Mouse (Mus musculus) hindbrain, embryonic 13.5 days (tissue): ENCODE measurements around the gene Usf1. TPM values are rescaled to one million over a fixed set of nuclear protein-coding genes. Genes with fewer than 3 reads are reported as not detected.

Source experiments
- ATAC-seq: fragments of 200-750 bp; cut with Nextera tagmentation; 2 replicates; pipeline ENCODE4 v1.8.0; 2017; ENCODE audit warnings: moderate TSS enrichment; ENCODE audit not compliant: low FRiP score
- H3K27ac ChIP-seq: fragments of 300-500 bp; sonication (generic); 2 replicates; pipeline ENCODE4 v1.5.1; 2015; ENCODE audit warnings: inconsistent platforms, mild to moderate bottlenecking, moderate library complexity
- H3K27me3 ChIP-seq: fragments of 300-500 bp; sonication (generic); 2 replicates; pipeline ENCODE4 v1.6.1; 2015; ENCODE audit warnings: mild to moderate bottlenecking, inconsistent platforms
- H3K36me3 ChIP-seq: fragments of 300-500 bp; sonication (generic); 2 replicates; pipeline ENCODE4 v1.6.1; 2015; ENCODE audit warnings: mild to moderate bottlenecking, inconsistent platforms
- H3K4me1 ChIP-seq: fragments of 300-500 bp; sonication (generic); replicated peaks from 2 replicates; pipeline ENCODE4 v1.6.1; 2015; ENCODE audit warnings: inconsistent platforms
- H3K4me2 ChIP-seq: fragments of 300-500 bp; sonication (generic); 2 replicates; pipeline ENCODE4 v1.6.1; 2015; ENCODE audit warnings: inconsistent platforms, mild to moderate bottlenecking, moderate library complexity
- H3K4me3 ChIP-seq: fragments of 300-500 bp; sonication (generic); 2 replicates; pipeline ENCODE4 v1.5.1; 2015; ENCODE audit warnings: mild to moderate bottlenecking, inconsistent platforms
- H3K9ac ChIP-seq: fragments of 300-500 bp; sonication (generic); 2 replicates; pipeline ENCODE4 v1.6.1; 2015; ENCODE audit warnings: mild to moderate bottlenecking, inconsistent platforms
- H3K9me3 ChIP-seq: fragments of 300-500 bp; sonication (generic); 2 replicates; pipeline ENCODE4 v1.6.1; 2016; ENCODE audit warnings: inconsistent platforms
- WGBS: fragments of 180-500 bp; shearing (Covaris S2); methylation state at CpG from one replicate; pipeline ENCODE4 v1.1.7; 2015; 5-methylcytosine and 5-hydroxymethylcytosine counted together
- polyA plus RNA-seq: library from polyadenylated mRNA; unstranded; fragments of >200 nt; fragmentation: Nextera tagmentation; extraction: Ambion mirVana; gene quantifications from 2 replicates; pipeline ENCODE4 v1.2.1, GENCODE M21; 2015

The Usf1 gene
- polyA plus RNA-seq, result 202 and 209 TPM in 2 replicates

DNA sequence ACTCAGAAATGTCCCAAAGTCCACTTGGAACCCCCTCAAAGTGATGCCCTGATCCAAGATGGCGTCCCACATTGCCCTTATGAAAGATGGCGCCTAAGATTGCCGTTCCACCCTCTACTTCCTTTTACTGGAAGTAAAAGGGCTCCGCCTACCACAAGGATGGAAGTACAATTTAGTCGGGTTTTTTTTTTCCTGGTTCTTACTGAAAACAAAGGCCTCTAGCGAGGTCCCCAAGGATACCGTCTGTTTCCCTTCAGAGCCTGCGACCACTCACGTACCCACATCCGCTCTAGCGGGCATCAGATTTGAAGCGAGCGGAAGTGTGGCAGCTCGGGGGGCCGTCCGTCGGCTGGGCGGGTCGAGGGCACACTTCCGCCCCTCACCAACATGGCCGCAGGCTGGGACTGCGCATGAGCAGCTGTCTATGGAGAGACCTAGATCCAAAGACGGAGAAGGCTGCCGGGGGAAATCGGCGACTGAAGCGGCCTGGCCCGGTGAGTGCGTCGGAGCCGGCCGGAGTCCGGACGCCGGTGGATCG, at the start of gene Usf1:
Gene Usf1 (plus strand): TSS at position 367 of the 538 bp plus-strand sequence.
- H3K4me2 ChIP-seq, result peak within 1 kb of the TSS; percentile 60
- H3K9me3 ChIP-seq, result no peaks in the 10 kb centered on the region
- ATAC-seq, result peak; percentile 98
- H3K36me3 ChIP-seq, result peaks cover 15% of the 10 kb centered on the region
- H3K27me3 ChIP-seq, result peaks cover 28% of the 10 kb centered on the region
- peak within 1 kb of the TSS; percentile 92 for H3K4me3 ChIP-seq
- peak within 1 kb of the TSS; percentile 98 for H3K9ac ChIP-seq
- peaks cover 22% of the 10 kb centered on the region for H3K4me1 ChIP-seq
- 1% methylated on average over 36 of the region's 36 CpGs for WGBS
- H3K27ac ChIP-seq, result peak within 1 kb of the TSS; percentile 97

DNA sequence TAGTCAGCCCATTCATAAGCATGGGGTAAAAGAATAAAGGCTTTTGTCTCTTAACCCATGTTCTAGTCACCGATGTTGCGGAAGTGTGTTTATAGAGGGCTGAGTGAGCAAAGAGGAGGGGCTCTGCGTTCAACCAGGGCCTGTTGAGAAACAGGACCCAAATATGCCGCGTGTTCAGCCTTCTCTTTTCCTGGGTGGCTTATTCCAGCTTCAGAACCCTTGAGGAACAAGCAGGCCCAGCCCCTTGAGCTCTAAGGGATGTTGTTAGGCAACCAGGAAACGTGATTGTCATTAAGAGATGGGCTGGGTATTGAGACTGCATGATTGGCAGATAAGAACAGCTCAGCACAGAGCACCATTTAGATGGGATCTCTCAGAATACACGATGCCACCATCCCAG, 45.2 kb upstream of the Usf1 start:
- H3K4me1 ChIP-seq, result peaks cover 7% of the 10 kb centered on the region
- H3K9me3 ChIP-seq, result no peaks in the 10 kb centered on the region
- H3K27ac ChIP-seq, result no peak overlapping the region
- H3K36me3 ChIP-seq, result no peaks in the 10 kb centered on the region
- peaks cover 10% of the 10 kb centered on the region; the same call in 1 of the 2 replicates for H3K27me3 ChIP-seq
- H3K9ac ChIP-seq, result peak overlapping the region; percentile 46; the same call in 1 of the 2 replicates
- H3K4me3 ChIP-seq, result no peak overlapping the region
- ATAC-seq, result no peak
- WGBS, result 58% methylated on average over 7 of the region's 7 CpGs
- H3K4me2 ChIP-seq, result no peak overlapping the region

DNA sequence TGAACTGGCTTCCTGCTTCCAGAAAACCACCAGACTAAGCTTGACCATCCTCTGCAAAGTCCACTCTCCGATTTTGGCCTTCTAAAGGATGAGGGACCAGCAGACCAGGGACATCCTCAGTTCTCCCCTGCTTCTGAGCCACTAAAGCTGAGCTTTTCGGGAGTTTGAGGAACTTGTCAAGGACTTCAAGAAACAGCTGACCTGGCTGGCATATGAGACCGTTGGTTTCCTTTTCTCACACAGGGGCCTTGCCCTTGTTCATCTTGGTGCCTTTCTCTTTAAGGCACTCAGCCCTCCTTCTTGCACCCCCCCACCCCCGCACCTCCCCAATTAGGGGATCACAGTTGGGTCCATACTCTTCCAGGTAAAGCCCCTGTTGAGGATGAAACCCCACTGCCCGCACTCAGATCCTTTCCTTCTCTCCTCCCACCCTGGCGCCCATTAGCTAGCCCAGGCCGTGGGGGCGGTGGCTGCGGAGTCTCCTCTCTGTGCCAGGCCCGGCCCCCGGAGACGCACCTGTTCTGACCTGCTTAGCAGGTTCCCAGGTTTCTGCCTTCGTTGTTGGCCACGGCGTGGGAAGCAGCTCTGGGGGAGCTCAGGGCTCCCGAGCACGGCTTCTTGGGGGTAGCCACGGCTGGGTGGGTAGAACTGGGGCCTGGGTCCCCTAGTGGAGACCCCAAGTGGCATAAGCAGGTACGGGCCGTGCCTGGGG, 41.1 kb upstream of the Usf1 start, which contains the start of gene Nectin4:
Gene Nectin4 (plus strand): TSS at position 255 of the 712 bp plus-strand sequence.
- Histone ChIP-seq H3K9me3 (no peaks in the 10 kb centered on the region), H3K27ac (no peak within 1 kb of the TSS), H3K4me2 (no peak within 1 kb of the TSS), H3K36me3 (no peaks in the 10 kb centered on the region), H3K4me3 (no peak within 1 kb of the TSS), H3K27me3 (peaks cover 24% of the 10 kb centered on the region; the same call in 1 of the 2 replicates), H3K9ac (no peak within 1 kb of the TSS), H3K4me1 (no peaks in the 10 kb centered on the region)
- 41% methylated on average over 20 of the region's 20 CpGs for WGBS
- ATAC-seq, result no peak

DNA sequence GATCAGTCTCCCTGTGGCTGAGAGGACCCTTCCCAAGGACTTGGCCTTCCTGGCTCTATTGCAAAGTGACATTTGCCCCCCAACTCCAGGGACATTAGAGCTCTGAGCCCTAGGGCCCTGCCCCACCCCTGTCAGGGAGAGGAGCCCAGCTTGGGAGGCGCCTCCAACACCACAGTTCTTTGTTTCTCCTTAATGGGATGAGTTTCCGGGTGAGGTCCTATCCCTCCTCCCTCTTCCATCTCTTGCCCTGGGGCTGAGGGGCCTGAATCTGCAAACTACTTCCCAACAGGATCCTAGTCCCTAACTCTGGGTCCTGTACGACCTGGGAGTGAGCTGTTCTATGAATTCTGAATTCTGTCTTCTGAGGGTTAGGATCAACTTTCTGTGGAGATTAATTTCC, 38.2 kb upstream of the Usf1 start:
- no peaks in the 10 kb centered on the region for H3K9me3 ChIP-seq
- H3K4me3 ChIP-seq, result no peak overlapping the region
- no peak overlapping the region for H3K27ac ChIP-seq
- no peaks in the 10 kb centered on the region for H3K4me1 ChIP-seq
- WGBS, result 61% methylated on average over 3 of the region's 3 CpGs
- peaks cover 24% of the 10 kb centered on the region; the same call in 1 of the 2 replicates for H3K27me3 ChIP-seq
- H3K36me3 ChIP-seq, result no peaks in the 10 kb centered on the region
- ATAC-seq, result no peak
- H3K4me2 ChIP-seq, result no peak overlapping the region
- H3K9ac ChIP-seq, result no peak overlapping the region

DNA sequence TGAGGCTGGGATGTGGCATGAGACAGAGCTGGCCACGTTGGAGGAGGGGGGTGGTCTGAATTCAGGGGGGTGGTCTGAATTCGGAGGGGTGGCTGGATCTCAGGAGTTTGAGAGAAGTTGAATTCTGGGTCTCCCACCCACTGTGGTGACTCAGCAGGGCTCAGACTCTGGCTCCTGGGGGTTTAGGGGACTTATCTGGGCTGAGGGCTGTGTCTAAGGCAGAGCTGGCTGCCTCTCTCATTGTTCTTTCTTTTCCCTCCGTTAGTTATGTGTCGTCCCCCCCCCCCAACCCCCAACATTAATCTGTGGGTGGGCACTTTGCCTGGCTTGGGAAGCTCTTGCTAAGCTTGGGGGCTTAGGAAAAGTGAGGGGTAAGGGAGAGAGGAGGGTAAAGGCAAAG, 37.2 kb upstream of the Usf1 start:
- no peaks in the 10 kb centered on the region for H3K36me3 ChIP-seq
- no peak overlapping the region for H3K4me3 ChIP-seq
- no peak overlapping the region for H3K9ac ChIP-seq
- ATAC-seq, result no peak
- H3K9me3 ChIP-seq, result no peaks in the 10 kb centered on the region
- no peaks in the 10 kb centered on the region for H3K4me1 ChIP-seq
- 6% methylated on average over 3 of the region's 4 CpGs for WGBS
- H3K4me2 ChIP-seq, result no peak overlapping the region
- no peak overlapping the region for H3K27ac ChIP-seq
- H3K27me3 ChIP-seq, result peaks cover 24% of the 10 kb centered on the region; the same call in 1 of the 2 replicates

DNA sequence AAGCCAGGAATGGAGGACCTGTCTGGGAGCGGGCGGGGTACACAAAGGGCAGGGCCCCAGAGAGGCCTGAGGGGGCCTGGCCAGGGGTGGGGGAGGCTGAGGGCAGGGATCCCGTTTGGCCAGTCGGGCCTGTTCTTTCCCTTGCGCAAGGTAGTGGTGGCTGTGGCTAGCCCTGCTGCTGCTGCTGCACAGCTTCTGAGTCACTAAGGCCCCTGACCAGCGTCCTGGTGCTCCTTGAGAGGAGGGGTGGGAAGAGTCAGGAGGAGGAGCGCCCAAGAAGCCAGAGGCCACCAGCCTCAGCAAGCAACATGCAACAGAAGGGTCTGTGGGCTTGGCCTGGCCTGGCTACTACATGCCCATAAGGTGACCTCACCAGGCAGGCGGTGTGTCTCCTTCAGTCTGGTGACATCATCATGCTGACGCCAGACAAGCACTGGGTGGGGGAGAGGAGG, 35.4 kb upstream of the Usf1 start:
- Histone ChIP-seq H3K36me3 (no peaks in the 10 kb centered on the region), H3K27ac (no peak overlapping the region), H3K9ac (no peak overlapping the region), H3K4me3 (no peak overlapping the region), H3K4me2 (no peak overlapping the region), H3K9me3 (no peaks in the 10 kb centered on the region), H3K27me3 (0 out of 2 replicates have a peak, but pooled peaks cover 27% of the 10 kb centered on the region), H3K4me1 (peaks cover 12% of the 10 kb centered on the region)
- ATAC-seq, result no peak
- 58% methylated on average over 9 of the region's 9 CpGs for WGBS

DNA sequence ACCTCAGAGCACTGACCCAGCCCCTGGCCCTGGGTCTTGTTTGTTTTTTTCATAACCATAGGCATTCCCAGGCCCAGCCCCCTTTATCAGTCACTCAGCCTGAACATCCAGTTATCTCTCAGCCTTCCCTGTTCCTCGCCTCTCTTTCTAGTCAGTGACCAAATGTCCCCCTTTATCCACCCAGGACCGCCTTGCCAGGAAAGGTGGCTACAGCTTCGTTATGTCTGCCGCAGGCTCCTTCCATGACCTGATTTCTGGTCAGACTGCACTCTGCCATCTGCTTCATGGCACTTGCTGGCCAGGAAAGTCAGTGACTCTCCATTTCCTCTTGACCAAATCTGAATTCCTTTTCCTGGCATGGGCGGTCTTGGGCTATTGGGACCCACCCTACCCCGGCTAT, 32.8 kb upstream of the Usf1 start:
- Histone ChIP-seq H3K36me3 (no peaks in the 10 kb centered on the region), H3K4me2 (no peak overlapping the region), H3K9ac (no peak overlapping the region), H3K4me1 (peaks cover 12% of the 10 kb centered on the region), H3K4me3 (no peak overlapping the region), H3K27me3 (peaks cover 21% of the 10 kb centered on the region; the same call in 1 of the 2 replicates), H3K9me3 (no peaks in the 10 kb centered on the region), H3K27ac (no peak overlapping the region)
- ATAC-seq, result no peak
- WGBS, result 90% methylated on average over 6 of the region's 6 CpGs

DNA sequence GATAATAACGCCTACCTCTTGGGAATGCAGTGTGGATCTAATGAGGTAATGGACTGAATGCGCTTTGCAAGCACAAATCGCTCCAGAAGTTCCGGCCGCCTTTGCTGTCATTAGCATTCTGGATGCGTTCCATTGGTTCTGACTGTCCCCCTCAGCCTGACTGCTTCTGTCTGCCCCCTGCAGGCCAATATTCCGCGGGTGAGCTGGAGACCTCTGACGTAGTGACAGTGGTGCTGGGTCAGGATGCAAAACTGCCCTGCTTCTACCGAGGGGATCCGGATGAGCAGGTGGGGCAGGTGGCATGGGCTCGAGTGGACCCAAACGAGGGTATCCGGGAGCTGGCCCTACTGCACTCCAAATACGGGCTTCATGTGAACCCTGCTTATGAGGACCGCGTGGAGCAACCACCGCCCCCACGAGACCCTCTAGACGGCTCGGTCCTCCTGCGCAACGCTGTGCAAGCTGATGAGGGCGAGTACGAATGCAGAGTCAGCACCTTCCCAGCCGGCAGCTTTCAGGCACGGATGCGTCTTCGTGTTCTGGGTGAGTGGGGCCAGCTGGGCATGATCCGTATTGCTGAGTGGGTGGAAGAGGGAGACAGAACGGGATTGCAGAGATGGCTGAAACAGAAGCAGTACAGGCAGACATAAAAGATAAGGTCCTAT, 31.0 kb upstream of the Usf1 start:
- Histone ChIP-seq H3K4me3 (peak overlapping the region; percentile 30), H3K9ac (peak overlapping the region; percentile 43; the same call in 1 of the 2 replicates), H3K4me2 (peak overlapping the region; percentile 56), H3K36me3 (no peaks in the 10 kb centered on the region), H3K4me1 (peaks cover 12% of the 10 kb centered on the region), H3K27me3 (peaks cover 15% of the 10 kb centered on the region; the same call in 1 of the 2 replicates), H3K27ac (peak overlapping the region; percentile 31; the same call in 1 of the 2 replicates), H3K9me3 (no peaks in the 10 kb centered on the region)
- WGBS, result 1% methylated on average over 31 of the region's 31 CpGs
- peak; percentile 76 for ATAC-seq

DNA sequence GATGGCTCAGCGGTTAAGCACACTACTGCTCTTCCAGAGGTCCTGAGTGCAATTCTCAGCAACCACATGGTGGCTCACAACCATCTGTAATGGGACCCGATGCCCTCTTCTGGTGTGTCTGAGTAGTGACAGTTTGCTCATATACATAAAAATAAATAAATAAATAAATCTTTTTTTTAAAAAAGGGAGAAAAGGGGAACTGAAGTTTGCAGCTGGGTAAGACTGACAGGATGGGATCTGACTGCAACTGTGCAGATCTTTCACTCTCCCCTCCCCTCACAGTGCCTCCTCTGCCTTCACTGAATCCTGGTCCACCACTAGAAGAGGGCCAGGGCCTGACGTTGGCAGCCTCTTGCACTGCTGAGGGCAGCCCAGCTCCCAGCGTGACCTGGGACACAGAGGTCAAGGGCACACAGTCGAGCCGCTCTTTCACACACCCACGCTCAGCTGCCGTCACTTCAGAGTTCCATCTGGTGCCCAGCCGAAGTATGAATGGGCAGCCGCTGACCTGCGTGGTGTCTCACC, 29.0 kb upstream of the Usf1 start:
- H3K27ac ChIP-seq, result no peak overlapping the region
- no peak overlapping the region for H3K4me3 ChIP-seq
- H3K27me3 ChIP-seq, result peaks cover 15% of the 10 kb centered on the region; the same call in 1 of the 2 replicates
- H3K4me2 ChIP-seq, result no peak overlapping the region
- H3K4me1 ChIP-seq, result peaks cover 13% of the 10 kb centered on the region
- no peak for ATAC-seq
- WGBS, result 79% methylated on average over 11 of the region's 11 CpGs
- H3K9me3 ChIP-seq, result no peaks in the 10 kb centered on the region
- H3K36me3 ChIP-seq, result no peaks in the 10 kb centered on the region
- no peak overlapping the region for H3K9ac ChIP-seq

DNA sequence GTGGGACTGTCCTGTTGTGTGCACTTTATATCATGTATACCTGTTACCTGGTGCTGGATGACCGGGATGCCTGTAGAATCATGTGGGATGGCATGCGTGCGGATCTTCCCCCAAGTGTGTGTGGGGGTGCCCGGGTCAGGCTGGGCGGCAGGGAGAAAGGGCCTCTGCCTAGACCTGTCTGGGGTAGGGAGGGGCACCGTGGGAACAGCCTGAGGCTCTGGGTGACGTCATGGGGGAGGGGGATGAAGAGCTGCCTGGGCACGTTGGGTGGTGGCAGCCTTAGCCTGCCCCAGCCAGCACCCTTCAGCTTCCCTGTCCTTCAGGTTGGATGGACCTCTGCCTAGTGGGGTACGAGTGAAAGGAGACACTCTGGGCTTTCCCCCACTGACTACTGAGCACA, 26.8 kb upstream of the Usf1 start:
- Histone ChIP-seq H3K9ac (no peak overlapping the region), H3K27ac (no peak overlapping the region), H3K4me2 (no peak overlapping the region), H3K36me3 (no peaks in the 10 kb centered on the region), H3K4me3 (no peak overlapping the region), H3K9me3 (no peaks in the 10 kb centered on the region), H3K27me3 (peaks cover 13% of the 10 kb centered on the region; the same call in 1 of the 2 replicates), H3K4me1 (peaks cover 15% of the 10 kb centered on the region)
- no peak for ATAC-seq
- 75% methylated on average over 9 of the region's 9 CpGs for WGBS

DNA sequence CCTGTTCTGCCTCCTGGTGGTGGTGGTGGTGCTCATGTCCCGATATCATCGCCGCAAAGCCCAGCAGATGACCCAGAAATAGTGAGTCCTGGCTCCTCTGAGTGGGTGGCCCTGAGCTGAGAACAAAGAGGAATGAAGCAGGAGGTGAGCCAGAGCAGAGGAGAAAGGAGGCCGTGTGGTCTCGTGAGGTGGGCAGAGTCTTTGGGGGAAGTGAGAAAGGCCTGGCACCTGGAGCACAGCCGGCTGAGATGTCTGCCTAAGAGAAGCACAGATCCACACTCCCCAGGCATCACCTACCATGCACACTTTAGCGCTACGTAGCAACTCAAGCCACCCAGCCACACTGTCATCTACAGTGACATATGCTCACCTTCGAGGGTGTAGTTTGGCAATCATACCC, 25.9 kb upstream of the Usf1 start:
- H3K4me3 ChIP-seq, result no peak overlapping the region
- H3K27me3 ChIP-seq, result peaks cover 7% of the 10 kb centered on the region; the same call in 1 of the 2 replicates
- H3K4me2 ChIP-seq, result no peak overlapping the region
- no peak overlapping the region for H3K9ac ChIP-seq
- ATAC-seq, result no peak
- H3K36me3 ChIP-seq, result no peaks in the 10 kb centered on the region
- peaks cover 8% of the 10 kb centered on the region for H3K4me1 ChIP-seq
- 64% methylated on average over 9 of the region's 9 CpGs for WGBS
- no peak overlapping the region for H3K27ac ChIP-seq
- no peaks in the 10 kb centered on the region for H3K9me3 ChIP-seq

DNA sequence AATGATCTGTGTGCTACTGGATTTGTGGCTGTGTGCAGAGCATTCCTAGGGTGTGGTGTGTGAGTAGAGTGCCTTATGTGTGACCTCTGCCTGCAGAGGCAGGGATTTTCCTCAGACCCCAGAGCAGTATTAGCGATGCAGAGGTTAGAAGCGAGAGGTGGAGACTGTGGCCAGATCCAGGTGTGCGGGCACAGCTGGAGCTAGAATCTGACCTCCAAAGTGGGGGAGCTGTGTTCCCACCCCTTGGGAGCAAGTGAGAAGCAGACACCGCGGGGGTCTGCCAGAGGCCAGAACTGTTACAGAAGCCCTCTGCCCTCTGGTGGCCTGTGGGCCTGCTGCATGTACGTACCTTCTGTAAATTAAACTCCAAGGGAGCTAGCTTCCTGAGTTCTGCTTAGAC, 24.0 kb upstream of the Usf1 start:
- H3K4me3 ChIP-seq, result no peak overlapping the region
- no peak overlapping the region for H3K27ac ChIP-seq
- H3K27me3 ChIP-seq, result no peaks in the 10 kb centered on the region
- peaks cover 3% of the 10 kb centered on the region for H3K4me1 ChIP-seq
- ATAC-seq, result no peak
- H3K4me2 ChIP-seq, result no peak overlapping the region
- H3K36me3 ChIP-seq, result no peaks in the 10 kb centered on the region
- WGBS, result 21% methylated on average over 6 of the region's 6 CpGs
- H3K9ac ChIP-seq, result peak overlapping the region; percentile 49; the same call in 1 of the 2 replicates
- no peaks in the 10 kb centered on the region for H3K9me3 ChIP-seq
